In the genomic region with DNA sequence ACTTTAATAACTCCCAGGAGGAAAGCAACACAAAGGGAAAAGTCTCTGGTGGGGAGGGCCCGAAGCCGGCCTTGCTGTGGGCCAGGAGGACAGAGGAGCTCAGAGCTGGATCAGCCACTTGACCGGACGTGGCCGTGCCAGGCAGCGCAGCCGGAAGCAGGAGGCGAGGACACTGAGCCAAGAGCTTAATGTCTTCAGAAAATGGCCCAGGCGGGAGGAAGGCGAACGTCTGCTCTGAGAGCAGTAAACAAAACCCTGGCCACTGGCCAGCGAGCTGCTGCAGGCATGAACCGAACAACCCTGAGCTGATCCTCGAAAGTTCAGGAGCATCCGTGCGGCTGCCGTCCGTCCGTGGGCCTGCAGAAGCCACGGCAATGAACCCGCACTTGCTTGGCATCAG, we compare ENCODE assay signal across 9 mouse cellular contexts. TPM values are rescaled to one million over a fixed set of nuclear protein-coding genes. Genes with fewer than 3 reads are reported as not detected.
DNase-seq lines count a peak whose midpoint lies in the region; ATAC-seq and TF ChIP-seq lines count a peak whose summit lies in the region.
"Had no signal": no experiment of that assay in that cellular context is flagged by ENCODE, and none has a peak within 500 bp of the region (broad histone marks: within the 10 kb centered on the region; RNA-seq: fewer than 3 reads in every experiment).

No protein-coding gene starts in this region.

- ATAC-seq in cerebellum, adult (ENCODE audit: insufficient number of reproducible peaks, low FRiP score, low TSS enrichment): peak; percentile 63
- ATAC-seq in intestine, postnatal 0 days: no peak
- ATAC-seq in limb, embryonic 11.5 days (ENCODE audit: insufficient number of reproducible peaks, low FRiP score, low TSS enrichment, low read depth): 0 out of 2 replicates have a peak, but pooled peaks have one; percentile 20
- peak; percentile 49; the same call in 1 of the 2 replicates for ATAC-seq in midbrain, postnatal 0 days (ENCODE audit: low FRiP score)
- no peak for ATAC-seq in erythroblast, adult 5-6 weeks (replicated peaks; ENCODE audit: low FRiP score, poor library complexity, severe bottlenecking)
- ATAC-seq in erythroid progenitor cell, adult 5-6 weeks (replicated peaks; ENCODE audit: low FRiP score, poor library complexity, severe bottlenecking): no peak

- peak overlapping the region; percentile 72 for H3K27ac ChIP-seq in gastrocnemius, adult 2 months
- H3K27ac ChIP-seq in intestine, postnatal 0 days (ENCODE audit: low read depth, low read length): peak overlapping the region; percentile 62
- no peak overlapping the region for H3K27ac ChIP-seq in limb, embryonic 11.5 days (replicated peaks; ENCODE audit: low read depth, low read length)
- H3K27ac ChIP-seq in midbrain, postnatal 0 days (ENCODE audit: low read depth, low read length): no peak overlapping the region
- H3K27ac ChIP-seq: liver, embryonic 14.5 days had no signal

- H3K9ac ChIP-seq in intestine, postnatal 0 days (ENCODE audit: low read depth, low read length): no peak overlapping the region
- H3K9ac ChIP-seq in limb, embryonic 11.5 days (ENCODE audit: low read length): no peak overlapping the region
- H3K9ac ChIP-seq in midbrain, postnatal 0 days (replicated peaks; ENCODE audit: low read length, poor library complexity, severe bottlenecking): no peak overlapping the region
- H3K9ac ChIP-seq: liver, embryonic 14.5 days had no signal

- 41% methylated on average over 21 of the region's 21 CpGs for WGBS in intestine, postnatal 0 days
- WGBS in limb, embryonic 11.5 days: 80% methylated on average over 21 of the region's 21 CpGs
- WGBS in midbrain, postnatal 0 days: 49% methylated on average over 21 of the region's 21 CpGs

- peak; percentile 88 for DNase-seq in adipocyte (ENCODE audit: low spot score)
- peak; percentile 83 for DNase-seq in gastrocnemius, adult 2 months
- DNase-seq in limb, embryonic 11.5 days (ENCODE audit: low spot score): no peak
- peak; percentile 89 for DNase-seq in midbrain, postnatal 0 days (ENCODE audit: low spot score)

- intact Hi-C loops in gastrocnemius, adult 2 months (cut with DNase I): no loop called here

- no peaks in the 10 kb centered on the region for H3K27me3 ChIP-seq in intestine, postnatal 0 days (replicated peaks; ENCODE audit: control insufficient read depth, insufficient read depth, low read length)
- H3K27me3 ChIP-seq in limb, embryonic 11.5 days (ENCODE audit: control insufficient read depth, insufficient read depth, low read length): no peaks in the 10 kb centered on the region
- no peaks in the 10 kb centered on the region for H3K27me3 ChIP-seq in midbrain, postnatal 0 days (ENCODE audit: insufficient read depth, low read length)

- H3K4me3 ChIP-seq in gastrocnemius, adult 2 months: peak overlapping the region; percentile 52
- no peak overlapping the region for H3K4me3 ChIP-seq in intestine, postnatal 0 days (ENCODE audit: low read depth, low read length)
- no peak overlapping the region for H3K4me3 ChIP-seq in limb, embryonic 11.5 days (ENCODE audit: low read depth, low read length)
- no peak overlapping the region for H3K4me3 ChIP-seq in midbrain, postnatal 0 days (ENCODE audit: low read depth, low read length)

- peaks cover 18% of the 10 kb centered on the region; the same call in 1 of the 2 replicates for H3K4me1 ChIP-seq in intestine, postnatal 0 days (replicated peaks; ENCODE audit: control insufficient read depth, insufficient read depth, low read length)
- peaks cover 13% of the 10 kb centered on the region for H3K4me1 ChIP-seq in limb, embryonic 11.5 days (ENCODE audit: control insufficient read depth, insufficient read depth, low read length)
- H3K4me1 ChIP-seq in midbrain, postnatal 0 days (ENCODE audit: insufficient read depth, low read length): peaks cover 10% of the 10 kb centered on the region; the same call in 1 of the 2 replicates

- H3K9me3 ChIP-seq in intestine, postnatal 0 days (ENCODE audit: control insufficient read depth): no peaks in the 10 kb centered on the region
- H3K9me3 ChIP-seq in limb, embryonic 11.5 days (ENCODE audit: control insufficient read depth, low read length): no peaks in the 10 kb centered on the region
- no peaks in the 10 kb centered on the region for H3K9me3 ChIP-seq in midbrain, postnatal 0 days (ENCODE audit: low read length)

- H3K4me2 ChIP-seq in intestine, postnatal 0 days (replicated peaks; ENCODE audit: low read depth): no peak overlapping the region
- H3K4me2 ChIP-seq in limb, embryonic 11.5 days (ENCODE audit: low read depth, severe bottlenecking): no peak overlapping the region
- H3K4me2 ChIP-seq in midbrain, postnatal 0 days (ENCODE audit: low read depth, low read length, poor library complexity, severe bottlenecking): no peak overlapping the region

- no peak for TF ChIP-seq CTCF in gastrocnemius, adult 2 months (IDR thresholded peaks at IDR 0.05)
- no peak for TF ChIP-seq CTCF in intestine, postnatal 0 days (IDR thresholded peaks at IDR 0.05; ENCODE audit: low read depth)
- no peak for TF ChIP-seq CTCF in midbrain, postnatal 0 days (IDR thresholded peaks at IDR 0.05)

- H3K36me3 ChIP-seq in intestine, postnatal 0 days (ENCODE audit: control insufficient read depth, insufficient read depth): 0 out of 2 replicates have a peak, but pooled peaks cover 3% of the 10 kb centered on the region
- H3K36me3 ChIP-seq in limb, embryonic 11.5 days (ENCODE audit: control insufficient read depth, insufficient read depth, low read length): no peaks in the 10 kb centered on the region; the same call in 1 of the 2 replicates
- no peaks in the 10 kb centered on the region for H3K36me3 ChIP-seq in midbrain, postnatal 0 days (ENCODE audit: insufficient read depth, low read length)

RNA-seq across cellular contexts. Expression of a gene that starts 29.9 kb away (rescaled TPM):
- 10 to 100 TPM; 28.2 to 44.8 TPM for total RNA-seq in gastrocnemius, adult 2 months (2021)
- polyA plus RNA-seq in intestine, postnatal 0 days (2015; fragmentation: Nextera tagmentation; extraction: Ambion mirVana): 6.0 and 7.7 TPM in 2 replicates
- 8.3 and 9.3 TPM in 2 replicates for polyA plus RNA-seq in limb, embryonic 11.5 days (2014; fragmentation: Nextera tagmentation; extraction: Ambion mirVana)
- 37.3 and 40.4 TPM in 2 replicates for total RNA-seq in midbrain, postnatal 0 days (2014; rRNA removed)
- polyA plus RNA-seq in midbrain, postnatal 0 days (2015; fragmentation: Nextera tagmentation; extraction: Ambion mirVana): 4.8 and 5.6 TPM in 2 replicates
- total RNA-seq in erythroblast, adult 5-6 weeks (2015; ENCODE audit: low replicate concordance): 12.1 and 15.2 TPM in 2 replicates
- 10.6 and 13.5 TPM in 2 replicates for total RNA-seq in erythroblast, adult 5-6 weeks (2017; ENCODE audit: low replicate concordance)
- total RNA-seq in erythroid progenitor cell, adult 5-6 weeks (2015; ENCODE audit: low replicate concordance): 13.4 and 14.1 TPM in 2 replicates
- total RNA-seq in erythroid progenitor cell, adult 5-6 weeks (2017; ENCODE audit: low replicate concordance): 6.8 and 9.2 TPM in 2 replicates

Comparison
In these comparisons a context has a peak if more than half of its experiments do, and no peak if none do; other contexts are left out.
1. ATAC-seq: peak in cerebellum, adult (single experiment), limb, embryonic 11.5 days (single experiment) and midbrain, postnatal 0 days (single experiment); none in intestine, postnatal 0 days (single experiment), erythroblast, adult 5-6 weeks (single experiment) and erythroid progenitor cell, adult 5-6 weeks (single experiment).
2. H3K27ac ChIP-seq: peak in gastrocnemius, adult 2 months (single experiment) and intestine, postnatal 0 days (single experiment); none in limb, embryonic 11.5 days (single experiment) and midbrain, postnatal 0 days (single experiment).